Comparison of ENCODE assay signal across 25 mouse cellular contexts in the genomic region with DNA sequence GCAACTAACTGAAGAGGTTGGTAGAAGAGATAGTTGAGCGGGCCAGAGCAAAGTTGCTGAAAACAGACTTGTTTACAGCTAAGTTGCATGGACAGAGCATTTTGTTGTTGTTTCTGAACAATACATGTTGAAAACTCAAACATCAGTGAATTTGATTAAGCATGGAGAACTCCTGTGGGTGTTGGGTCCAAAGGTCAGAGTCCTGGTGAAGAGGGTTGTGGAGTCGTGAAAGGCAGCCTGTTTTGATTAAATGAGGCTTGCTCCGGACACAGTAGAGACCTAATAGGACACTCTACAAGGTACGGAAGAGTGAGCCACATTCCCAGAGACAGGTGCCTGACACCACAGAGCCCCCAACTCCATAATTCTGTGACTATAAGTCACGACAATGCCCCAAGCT.
"Had no signal": no experiment of that assay in that cellular context is flagged by ENCODE, and none has a peak within 500 bp of the region (broad histone marks: within the 10 kb centered on the region; RNA-seq: fewer than 3 reads in every experiment).

No protein-coding gene starts in this region.

- H3K36me3 ChIP-seq: forebrain, embryonic 15.5 days; heart, embryonic 13.5 days; heart, embryonic 15.5 days; hindbrain, embryonic 13.5 days; hindbrain, embryonic 15.5 days; limb, embryonic 13.5 days; limb, embryonic 15.5 days; liver, embryonic 13.5 days; liver, embryonic 15.5 days had no signal

- DNase-seq: forebrain, postnatal 0 days; gastrocnemius, postnatal 14 days; gastrocnemius, postnatal 36 days; heart, adult 11 months; heart, adult 2 months; heart, postnatal 14 days; heart, postnatal 36 days; kidney, postnatal 14 days; layer of hippocampus, adult 9-11 months; layer of hippocampus, postnatal 36 days; left cerebral cortex, postnatal 4 days; liver, embryonic 13.5 days had no signal

- H3K27me3 ChIP-seq: forebrain, embryonic 15.5 days; heart, embryonic 13.5 days; heart, embryonic 15.5 days; hindbrain, embryonic 13.5 days; hindbrain, embryonic 15.5 days; limb, embryonic 13.5 days; limb, embryonic 15.5 days; liver, embryonic 13.5 days; liver, embryonic 15.5 days had no signal

- H3K4me2 ChIP-seq: forebrain, embryonic 15.5 days; heart, embryonic 11.5 days; heart, embryonic 13.5 days; heart, embryonic 15.5 days; hindbrain, embryonic 13.5 days; hindbrain, embryonic 15.5 days; limb, embryonic 13.5 days; limb, embryonic 15.5 days; liver, embryonic 11.5 days; liver, embryonic 13.5 days; liver, embryonic 15.5 days had no signal

- H3K4me3 ChIP-seq: forebrain, embryonic 15.5 days; heart, adult 2 months; heart, embryonic 13.5 days; heart, embryonic 15.5 days; hindbrain, embryonic 13.5 days; hindbrain, embryonic 15.5 days; limb, embryonic 13.5 days; limb, embryonic 15.5 days; liver, embryonic 13.5 days; liver, embryonic 15.5 days had no signal

- H3K4me1 ChIP-seq: heart, embryonic 13.5 days; heart, embryonic 15.5 days; hindbrain, embryonic 13.5 days; hindbrain, embryonic 15.5 days; limb, embryonic 13.5 days; limb, embryonic 15.5 days; liver, embryonic 13.5 days; liver, embryonic 15.5 days had no signal

- H3K27ac ChIP-seq: forebrain, embryonic 15.5 days; heart, adult 2 months; heart, embryonic 13.5 days; heart, embryonic 15.5 days; hindbrain, embryonic 13.5 days; hindbrain, embryonic 15.5 days; hindbrain, postnatal 0 days; kidney, postnatal 0 days; limb, embryonic 13.5 days; liver, embryonic 13.5 days; liver, embryonic 15.5 days had no signal

- ATAC-seq: forebrain, embryonic 15.5 days; forebrain, postnatal 0 days; hindbrain, postnatal 0 days; intestine, embryonic 16.5 days had no signal

- H3K9ac ChIP-seq: forebrain, embryonic 15.5 days; forebrain, postnatal 0 days; heart, embryonic 13.5 days; heart, embryonic 15.5 days; hindbrain, embryonic 13.5 days; hindbrain, embryonic 15.5 days; limb, embryonic 13.5 days; limb, embryonic 15.5 days; liver, embryonic 13.5 days; liver, embryonic 15.5 days had no signal

- H3K9me3 ChIP-seq: forebrain, embryonic 15.5 days; heart, embryonic 13.5 days; heart, embryonic 15.5 days; hindbrain, embryonic 13.5 days; hindbrain, embryonic 15.5 days; limb, embryonic 13.5 days; limb, embryonic 15.5 days; liver, embryonic 15.5 days had no signal
